Mouse (Mus musculus): Measurements from ENCODE around the gene Lrrc58. TPM values are rescaled to one million over a fixed set of nuclear protein-coding genes. Genes with fewer than 3 reads are reported as not detected.

The Lrrc58 gene
- polyA plus RNA-seq, 1 experiment from 2014 or later: 53.6 TPM

- WGBS: 45% methylated on average over 4 of the region's 4 CpGs
Measured at GRCm38 (mm10) chr16:37927117-37927516, 58.9 kb downstream of the Lrrc58 start.

GRCm38 (mm10) chr16:37929006-37929405 lies 60.8 kb downstream of the Lrrc58 start:
- H3K27ac ChIP-seq (ENCODE audit: poor library complexity, severe bottlenecking): no peak overlapping the region
- H3K9ac ChIP-seq: no peak overlapping the region
- H3K4me3 ChIP-seq: no peak overlapping the region
- H3K4me2 ChIP-seq: no peak overlapping the region
- WGBS: 61% methylated on average over 2 of the region's 2 CpGs
- H3K9me3 ChIP-seq (replicated peaks): 0 out of 2 replicates have a peak, but pooled peaks cover 10% of the 10 kb centered on the region
- peaks cover 9% of the 10 kb centered on the region; the same call in 1 of the 2 replicates for H3K4me1 ChIP-seq (replicated peaks)
- no peak for ATAC-seq (ENCODE audit: insufficient number of reproducible peaks, low FRiP score)
- H3K27me3 ChIP-seq (replicated peaks): no peaks in the 10 kb centered on the region
- no peaks in the 10 kb centered on the region for H3K36me3 ChIP-seq

More at GRCm38 (mm10) chr16:37927117-37927516, 58.9 kb downstream of the Lrrc58 start:
- no peak overlapping the region for H3K4me3 ChIP-seq
- no peak overlapping the region for H3K4me2 ChIP-seq
- H3K4me1 ChIP-seq (replicated peaks): peaks cover 9% of the 10 kb centered on the region; the same call in 1 of the 2 replicates
- 0 out of 2 replicates have a peak, but pooled peaks cover 4% of the 10 kb centered on the region for H3K9me3 ChIP-seq (replicated peaks)
- no peaks in the 10 kb centered on the region for H3K27me3 ChIP-seq (replicated peaks)
- no peak overlapping the region for H3K9ac ChIP-seq
- H3K27ac ChIP-seq (ENCODE audit: poor library complexity, severe bottlenecking): no peak overlapping the region
- ATAC-seq (ENCODE audit: insufficient number of reproducible peaks, low FRiP score): no peak
- H3K36me3 ChIP-seq: no peaks in the 10 kb centered on the region

- no peak overlapping the region for H3K27ac ChIP-seq (ENCODE audit: poor library complexity, severe bottlenecking)
- H3K4me2 ChIP-seq: no peak overlapping the region
- no peak overlapping the region for H3K4me3 ChIP-seq
- H3K9ac ChIP-seq: no peak overlapping the region
- ATAC-seq (ENCODE audit: insufficient number of reproducible peaks, low FRiP score): no peak
- 0 out of 2 replicates have a peak, but pooled peaks cover 10% of the 10 kb centered on the region for H3K9me3 ChIP-seq (replicated peaks)
- H3K27me3 ChIP-seq (replicated peaks): no peaks in the 10 kb centered on the region
- H3K36me3 ChIP-seq: no peaks in the 10 kb centered on the region
- H3K4me1 ChIP-seq (replicated peaks): peaks cover 9% of the 10 kb centered on the region; the same call in 1 of the 2 replicates
- 88% methylated on average over 2 of the region's 2 CpGs for WGBS
Measured at GRCm38 (mm10) chr16:37929626-37930025, 61.4 kb downstream of the Lrrc58 start.

GRCm38 (mm10) chr16:37934932-37935331 lies 66.7 kb downstream of the Lrrc58 start:
- Histone ChIP-seq H3K27me3 (replicated peaks) (no peaks in the 10 kb centered on the region), H3K27ac (ENCODE audit: poor library complexity, severe bottlenecking) (no peak overlapping the region), H3K9me3 (replicated peaks) (0 out of 2 replicates have a peak, but pooled peaks cover 10% of the 10 kb centered on the region), H3K4me1 (replicated peaks) (peaks cover 4% of the 10 kb centered on the region; the same call in 1 of the 2 replicates), H3K36me3 (no peaks in the 10 kb centered on the region), H3K4me2 (no peak overlapping the region), H3K4me3 (no peak overlapping the region), H3K9ac (no peak overlapping the region)
- 89% methylated on average over 2 of the region's 2 CpGs for WGBS
- ATAC-seq (ENCODE audit: insufficient number of reproducible peaks, low FRiP score): no peak

- no peak overlapping the region for H3K27ac ChIP-seq (ENCODE audit: poor library complexity, severe bottlenecking)
- no peak overlapping the region for H3K4me2 ChIP-seq
- 0 out of 2 replicates have a peak, but pooled peaks cover 6% of the 10 kb centered on the region for H3K9me3 ChIP-seq (replicated peaks)
- H3K4me1 ChIP-seq (replicated peaks): peaks cover 7% of the 10 kb centered on the region; the same call in 1 of the 2 replicates
- H3K4me3 ChIP-seq: no peak overlapping the region
- no peaks in the 10 kb centered on the region for H3K36me3 ChIP-seq
- ATAC-seq (ENCODE audit: insufficient number of reproducible peaks, low FRiP score): no peak
- no peak overlapping the region for H3K9ac ChIP-seq
- no peaks in the 10 kb centered on the region for H3K27me3 ChIP-seq (replicated peaks)
- 76% methylated on average over 8 of the region's 8 CpGs for WGBS
Measured at GRCm38 (mm10) chr16:37937276-37937675, 69.1 kb downstream of the Lrrc58 start.

Other genes with a start within 250 kb of the Lrrc58 start
- 94.1 and 110 TPM in 2 replicates for gene Ndufb4, start 213.9 kb upstream of the Lrrc58 start, polyA plus RNA-seq (2016; fragmentation: Nextera tagmentation; extraction: Ambion mirVana)
- 558 and 559 TPM in 2 replicates for gene Fstl1, start 91.5 kb upstream of the Lrrc58 start, polyA plus RNA-seq (2016; fragmentation: Nextera tagmentation; extraction: Ambion mirVana)
- gene Gm36028, start 7.2 kb upstream of the Lrrc58 start, polyA plus RNA-seq (2016; fragmentation: Nextera tagmentation; extraction: Ambion mirVana): 0.51 and 0.89 TPM in 2 replicates
- 1.1 and 1.3 TPM in 2 replicates for gene Gpr156, start 48.1 kb downstream of the Lrrc58 start, polyA plus RNA-seq (2016; fragmentation: Nextera tagmentation; extraction: Ambion mirVana)
- gene Gsk3b, start 220.6 kb downstream of the Lrrc58 start, polyA plus RNA-seq (2016; fragmentation: Nextera tagmentation; extraction: Ambion mirVana): 46.8 and 47.3 TPM in 2 replicates

Measured in heart, embryonic 12.5 days (tissue).